Mouse (Mus musculus) hindbrain, embryonic 12.5 days (tissue): ENCODE results near the gene Vcl. TPM values are rescaled to one million over a fixed set of nuclear protein-coding genes. Genes with fewer than 3 reads are reported as not detected.

ENCODE experiments used
- ATAC-seq: fragments of 200-750 bp; cut with Nextera tagmentation; 2 replicates; pipeline ENCODE4 v1.8.0; 2017; ENCODE audit warnings: moderate TSS enrichment; ENCODE audit not compliant: low FRiP score
- H3K27ac ChIP-seq: fragments of 300-500 bp; sonication (generic); 2 replicates; pipeline ENCODE4 v1.5.1; 2016; ENCODE audit warnings: mild to moderate bottlenecking
- H3K27me3 ChIP-seq: fragments of 300-500 bp; sonication (generic); 2 replicates; pipeline ENCODE4 v1.6.1; 2016; ENCODE audit warnings: mild to moderate bottlenecking
- H3K36me3 ChIP-seq: fragments of 300-500 bp; sonication (generic); 2 replicates; pipeline ENCODE4 v1.6.1; 2016; ENCODE audit warnings: mild to moderate bottlenecking
- H3K4me1 ChIP-seq: fragments of 300-500 bp; sonication (generic); 2 replicates; pipeline ENCODE4 v1.6.1; 2016
- H3K4me2 ChIP-seq: fragments of 300-500 bp; sonication (generic); replicated peaks from 2 replicates; pipeline ENCODE4 v1.6.1; 2016; ENCODE audit warnings: mild to moderate bottlenecking
- H3K4me3 ChIP-seq: fragments of 300-500 bp; sonication (generic); 2 replicates; pipeline ENCODE4 v1.5.1; 2016; ENCODE audit warnings: mild to moderate bottlenecking
- H3K9ac ChIP-seq: fragments of 300-500 bp; sonication (generic); 2 replicates; pipeline ENCODE4 v1.6.1; 2016; ENCODE audit warnings: mild to moderate bottlenecking, moderate library complexity
- H3K9me3 ChIP-seq: fragments of 300-500 bp; sonication (generic); replicated peaks from 2 replicates; pipeline ENCODE4 v1.6.1; 2016; ENCODE audit warnings: mild to moderate bottlenecking
- WGBS: fragments of 180-500 bp; shearing (Covaris S2); methylation state at CpG from one replicate; pipeline ENCODE4 v1.1.7; 2016; 5-methylcytosine and 5-hydroxymethylcytosine counted together
- polyA plus RNA-seq: library from polyadenylated mRNA; unstranded; fragments of >200 nt; fragmentation: Nextera tagmentation; extraction: Ambion mirVana; gene quantifications from 2 replicates; pipeline ENCODE4 v1.2.1, GENCODE M21; 2016

Gene Vcl
- polyA plus RNA-seq, 1 experiment from 2014 or later: 39.1 TPM

- H3K4me3 ChIP-seq: no peak overlapping the region
- no peaks in the 10 kb centered on the region for H3K27me3 ChIP-seq
- peaks cover 7% of the 10 kb centered on the region for H3K36me3 ChIP-seq
- ATAC-seq: no peak
- H3K9ac ChIP-seq: no peak overlapping the region
- H3K27ac ChIP-seq: no peak overlapping the region
- no peak overlapping the region for H3K4me2 ChIP-seq
- H3K9me3 ChIP-seq: no peaks in the 10 kb centered on the region
- 92% methylated on average over 1 of the region's 1 CpGs for WGBS
- peaks cover 1% of the 10 kb centered on the region; the same call in 1 of the 2 replicates for H3K4me1 ChIP-seq
Measured at GRCm38 (mm10) chr14:20991492-20991891, 62.3 kb downstream of the Vcl start.

GRCm38 (mm10) chr14:20993067-20993691, 64.0 kb downstream of the Vcl start:
- Histone ChIP-seq H3K27me3 (no peaks in the 10 kb centered on the region), H3K4me1 (peaks cover 2% of the 10 kb centered on the region; the same call in 1 of the 2 replicates), H3K36me3 (peaks cover 5% of the 10 kb centered on the region), H3K9ac (no peak overlapping the region), H3K27ac (no peak overlapping the region), H3K4me3 (no peak overlapping the region), H3K9me3 (no peaks in the 10 kb centered on the region), H3K4me2 (no peak overlapping the region)
- WGBS: 59% methylated on average over 3 of the region's 3 CpGs
- no peak for ATAC-seq

- no peaks in the 10 kb centered on the region for H3K27me3 ChIP-seq
- H3K36me3 ChIP-seq: peaks cover 5% of the 10 kb centered on the region
- no peak overlapping the region for H3K4me2 ChIP-seq
- no peak overlapping the region for H3K27ac ChIP-seq
- H3K4me3 ChIP-seq: no peak overlapping the region
- no peaks in the 10 kb centered on the region for H3K9me3 ChIP-seq
- H3K9ac ChIP-seq: no peak overlapping the region
- ATAC-seq: no peak
- H3K4me1 ChIP-seq: peaks cover 2% of the 10 kb centered on the region; the same call in 1 of the 2 replicates
- 72% methylated on average over 3 of the region's 3 CpGs for WGBS
Measured at GRCm38 (mm10) chr14:20994475-20994874, 65.3 kb downstream of the Vcl start.

GRCm38 (mm10) chr14:20995497-20995896, 66.3 kb downstream of the Vcl start:
- Histone ChIP-seq H3K36me3 (peaks cover 5% of the 10 kb centered on the region), H3K9me3 (no peaks in the 10 kb centered on the region), H3K4me3 (no peak overlapping the region), H3K4me1 (peaks cover 2% of the 10 kb centered on the region; the same call in 1 of the 2 replicates), H3K27me3 (no peaks in the 10 kb centered on the region), H3K4me2 (no peak overlapping the region), H3K9ac (no peak overlapping the region), H3K27ac (no peak overlapping the region)
- no peak for ATAC-seq
- 98% methylated on average over 2 of the region's 2 CpGs for WGBS

- H3K4me2 ChIP-seq: no peak overlapping the region
- H3K9ac ChIP-seq: no peak overlapping the region
- no peak for ATAC-seq
- no peak overlapping the region for H3K4me3 ChIP-seq
- H3K27ac ChIP-seq: no peak overlapping the region
- 82% methylated on average over 5 of the region's 5 CpGs for WGBS
- H3K4me1 ChIP-seq: peaks cover 2% of the 10 kb centered on the region; the same call in 1 of the 2 replicates
- H3K9me3 ChIP-seq: no peaks in the 10 kb centered on the region
- H3K27me3 ChIP-seq: no peaks in the 10 kb centered on the region
- H3K36me3 ChIP-seq: peaks cover 5% of the 10 kb centered on the region
Measured at GRCm38 (mm10) chr14:20996361-20996760, 67.2 kb downstream of the Vcl start.

GRCm38 (mm10) chr14:20997548-20997947, 68.3 kb downstream of the Vcl start:
- WGBS: 61% methylated on average over 3 of the region's 3 CpGs
- Histone ChIP-seq H3K36me3 (no peaks in the 10 kb centered on the region), H3K4me3 (no peak overlapping the region), H3K4me2 (no peak overlapping the region), H3K9me3 (no peaks in the 10 kb centered on the region), H3K27ac (no peak overlapping the region), H3K4me1 (peaks cover 2% of the 10 kb centered on the region; the same call in 1 of the 2 replicates), H3K9ac (no peak overlapping the region), H3K27me3 (no peaks in the 10 kb centered on the region)
- no peak for ATAC-seq

GRCm38 (mm10) chr14:20999617-21000016, 70.4 kb downstream of the Vcl start:
- 0 out of 2 replicates have a peak, but pooled peaks cover 3% of the 10 kb centered on the region for H3K36me3 ChIP-seq
- ATAC-seq: no peak
- no peak overlapping the region for H3K4me2 ChIP-seq
- no peaks in the 10 kb centered on the region for H3K9me3 ChIP-seq
- H3K4me1 ChIP-seq: peaks cover 2% of the 10 kb centered on the region; the same call in 1 of the 2 replicates
- no peak overlapping the region for H3K4me3 ChIP-seq
- 82% methylated on average over 4 of the region's 4 CpGs for WGBS
- no peaks in the 10 kb centered on the region for H3K27me3 ChIP-seq
- no peak overlapping the region for H3K27ac ChIP-seq
- no peak overlapping the region for H3K9ac ChIP-seq

- 0 out of 2 replicates have a peak, but pooled peaks cover 2% of the 10 kb centered on the region for H3K4me1 ChIP-seq
- H3K9ac ChIP-seq: no peak overlapping the region
- no peaks in the 10 kb centered on the region for H3K9me3 ChIP-seq
- H3K36me3 ChIP-seq: peaks cover 14% of the 10 kb centered on the region
- WGBS: 86% methylated on average over 5 of the region's 5 CpGs
- no peak overlapping the region for H3K4me2 ChIP-seq
- no peaks in the 10 kb centered on the region for H3K27me3 ChIP-seq
- H3K27ac ChIP-seq: no peak overlapping the region
- no peak overlapping the region for H3K4me3 ChIP-seq
- no peak for ATAC-seq
Measured at GRCm38 (mm10) chr14:21013800-21014334, 84.7 kb downstream of the Vcl start.

- H3K36me3 ChIP-seq: peaks cover 35% of the 10 kb centered on the region
- H3K27me3 ChIP-seq: no peaks in the 10 kb centered on the region
- 88% methylated on average over 5 of the region's 5 CpGs for WGBS
Measured at GRCm38 (mm10) chr14:21017871-21018270, 88.7 kb downstream of the Vcl start.

GRCm38 (mm10) chr14:21018977-21019376, 89.8 kb downstream of the Vcl start:
- 50% methylated on average over 3 of the region's 3 CpGs for WGBS
- Histone ChIP-seq H3K36me3 (peaks cover 36% of the 10 kb centered on the region), H3K4me1 (no peaks in the 10 kb centered on the region), H3K9me3 (no peaks in the 10 kb centered on the region), H3K4me3 (no peak overlapping the region), H3K4me2 (no peak overlapping the region), H3K27me3 (no peaks in the 10 kb centered on the region), H3K9ac (no peak overlapping the region), H3K27ac (no peak overlapping the region)
- ATAC-seq: no peak

More at GRCm38 (mm10) chr14:21017871-21018270, 88.7 kb downstream of the Vcl start:
- Histone ChIP-seq H3K27ac (no peak overlapping the region), H3K9me3 (no peaks in the 10 kb centered on the region), H3K4me2 (no peak overlapping the region), H3K4me1 (no peaks in the 10 kb centered on the region), H3K9ac (no peak overlapping the region), H3K4me3 (no peak overlapping the region)
- ATAC-seq: no peak

GRCm38 (mm10) chr14:21020435-21020834, 91.2 kb downstream of the Vcl start:
- no peaks in the 10 kb centered on the region for H3K9me3 ChIP-seq
- ATAC-seq: no peak
- no peak overlapping the region for H3K4me2 ChIP-seq
- WGBS: 90% methylated on average over 8 of the region's 8 CpGs
- H3K27me3 ChIP-seq: no peaks in the 10 kb centered on the region
- H3K4me3 ChIP-seq: no peak overlapping the region
- H3K27ac ChIP-seq: no peak overlapping the region
- H3K9ac ChIP-seq: no peak overlapping the region
- H3K36me3 ChIP-seq: peaks cover 42% of the 10 kb centered on the region
- no peaks in the 10 kb centered on the region for H3K4me1 ChIP-seq

- H3K4me1 ChIP-seq: no peaks in the 10 kb centered on the region
- H3K4me2 ChIP-seq: no peak overlapping the region
- no peak overlapping the region for H3K27ac ChIP-seq
- no peaks in the 10 kb centered on the region for H3K9me3 ChIP-seq
- no peak for ATAC-seq
- H3K27me3 ChIP-seq: no peaks in the 10 kb centered on the region
- H3K4me3 ChIP-seq: no peak overlapping the region
- H3K36me3 ChIP-seq: peaks cover 63% of the 10 kb centered on the region
- H3K9ac ChIP-seq: no peak overlapping the region
Measured at GRCm38 (mm10) chr14:21027542-21027941, 98.3 kb downstream of the Vcl start.
